Mouse (Mus musculus): ENCODE results near the gene Fam198b. TPM values are rescaled to one million over a fixed set of nuclear protein-coding genes. Genes with fewer than 3 reads are reported as not detected.

Gene Fam198b
- polyA plus RNA-seq, 1 experiment from 2014 or later: 21.3 TPM

- no peaks in the 10 kb centered on the region for H3K9me3 ChIP-seq (ENCODE audit: low read length)
- no peak overlapping the region for H3K9ac ChIP-seq (replicated peaks; ENCODE audit: low read depth)
- TF ChIP-seq EP300 (IDR thresholded peaks at IDR 0.05): no peak
- no peak for TF ChIP-seq CTCF (IDR thresholded peaks at IDR 0.05)
- 0 out of 2 replicates have a peak overlapping the region, but pooled peaks have one; percentile 25 for H3K4me2 ChIP-seq (replicated peaks; ENCODE audit: low read depth, low read length)
- DNase-seq (ENCODE audit: low spot score): no peak
- ATAC-seq: peak; percentile 32; the same call in 1 of the 2 replicates
- H3K4me1 ChIP-seq (ENCODE audit: insufficient read depth, low read depth, low read length): peaks cover 10% of the 10 kb centered on the region; the same call in 1 of the 2 replicates
- H3K27me3 ChIP-seq (replicated peaks; ENCODE audit: insufficient read depth, low read length): no peaks in the 10 kb centered on the region
- no peak overlapping the region for H3K4me3 ChIP-seq (ENCODE audit: low read depth, low read length)
- 0 out of 2 replicates have a peak overlapping the region, but pooled peaks have one; percentile 48 for H3K27ac ChIP-seq (ENCODE audit: low read length)
- no peaks in the 10 kb centered on the region for H3K36me3 ChIP-seq (ENCODE audit: insufficient read depth, low read length)
- WGBS: 38% methylated on average over 5 of the region's 5 CpGs
Measured at GRCm38 (mm10) chr3:79906250-79907045, 22.1 kb downstream of the Fam198b start.

GRCm38 (mm10) chr3:79907223-79907622 is 22.9 kb downstream of the Fam198b start:
- no peaks in the 10 kb centered on the region for H3K9me3 ChIP-seq (ENCODE audit: low read length)
- no peaks in the 10 kb centered on the region for H3K27me3 ChIP-seq (replicated peaks; ENCODE audit: insufficient read depth, low read length)
- H3K4me2 ChIP-seq (replicated peaks; ENCODE audit: low read depth, low read length): peak overlapping the region; percentile 25; the same call in 1 of the 2 replicates
- DNase-seq (ENCODE audit: low spot score) (peak; percentile 75), ATAC-seq (peak; percentile 78)
- H3K36me3 ChIP-seq (ENCODE audit: insufficient read depth, low read length): no peaks in the 10 kb centered on the region
- no peak overlapping the region for H3K9ac ChIP-seq (replicated peaks; ENCODE audit: low read depth)
- 27% methylated on average over 7 of the region's 7 CpGs for WGBS
- no peak overlapping the region for H3K4me3 ChIP-seq (ENCODE audit: low read depth, low read length)
- TF ChIP-seq CTCF (IDR thresholded peaks at IDR 0.05) (no peak), EP300 (IDR thresholded peaks at IDR 0.05) (peak; percentile 98)
- peaks cover 10% of the 10 kb centered on the region; the same call in 1 of the 2 replicates for H3K4me1 ChIP-seq (ENCODE audit: insufficient read depth, low read depth, low read length)
- peak overlapping the region; percentile 33 for H3K27ac ChIP-seq (ENCODE audit: low read length)

GRCm38 (mm10) chr3:79910375-79911141 is 26.2 kb downstream of the Fam198b start:
- Histone ChIP-seq H3K36me3 (ENCODE audit: insufficient read depth, low read length) (no peaks in the 10 kb centered on the region), H3K4me1 (ENCODE audit: insufficient read depth, low read depth, low read length) (peaks cover 4% of the 10 kb centered on the region; the same call in 1 of the 2 replicates), H3K9ac (replicated peaks; ENCODE audit: low read depth) (no peak overlapping the region), H3K27me3 (replicated peaks; ENCODE audit: insufficient read depth, low read length) (no peaks in the 10 kb centered on the region), H3K9me3 (ENCODE audit: low read length) (no peaks in the 10 kb centered on the region), H3K4me3 (ENCODE audit: low read depth, low read length) (no peak overlapping the region), H3K27ac (ENCODE audit: low read length) (peak overlapping the region; percentile 48), H3K4me2 (replicated peaks; ENCODE audit: low read depth, low read length) (no peak overlapping the region)
- DNase-seq (ENCODE audit: low spot score) (no peak), ATAC-seq (peak; percentile 70)
- 51% methylated on average over 10 of the region's 10 CpGs for WGBS
- peak; percentile 30; the same call in 1 of the 2 replicates for TF ChIP-seq CTCF (IDR thresholded peaks at IDR 0.05)
- TF ChIP-seq EP300 (IDR thresholded peaks at IDR 0.05): peak; percentile 58; the same call in 1 of the 2 replicates

GRCm38 (mm10) chr3:79911166-79911565 is 26.8 kb downstream of the Fam198b start:
- Histone ChIP-seq H3K27me3 (replicated peaks; ENCODE audit: insufficient read depth, low read length) (no peaks in the 10 kb centered on the region), H3K9ac (replicated peaks; ENCODE audit: low read depth) (no peak overlapping the region), H3K4me1 (ENCODE audit: insufficient read depth, low read depth, low read length) (peaks cover 4% of the 10 kb centered on the region; the same call in 1 of the 2 replicates), H3K4me2 (replicated peaks; ENCODE audit: low read depth, low read length) (no peak overlapping the region), H3K4me3 (ENCODE audit: low read depth, low read length) (no peak overlapping the region), H3K36me3 (ENCODE audit: insufficient read depth, low read length) (no peaks in the 10 kb centered on the region), H3K27ac (ENCODE audit: low read length) (peak overlapping the region; percentile 48), H3K9me3 (ENCODE audit: low read length) (no peaks in the 10 kb centered on the region)
- TF ChIP-seq CTCF (IDR thresholded peaks at IDR 0.05) (no peak), EP300 (IDR thresholded peaks at IDR 0.05) (no peak)
- ATAC-seq (no peak), DNase-seq (ENCODE audit: low spot score) (no peak)
- WGBS: 59% methylated on average over 3 of the region's 3 CpGs

- WGBS: 49% methylated on average over 5 of the region's 5 CpGs
- no peaks in the 10 kb centered on the region for H3K36me3 ChIP-seq (ENCODE audit: insufficient read depth, low read length)
Measured at GRCm38 (mm10) chr3:79914012-79914411, 29.7 kb downstream of the Fam198b start.

GRCm38 (mm10) chr3:79916185-79916584 is 31.9 kb downstream of the Fam198b start:
- Histone ChIP-seq H3K4me1 (ENCODE audit: insufficient read depth, low read depth, low read length) (no peaks in the 10 kb centered on the region), H3K4me2 (replicated peaks; ENCODE audit: low read depth, low read length) (no peak overlapping the region), H3K36me3 (ENCODE audit: insufficient read depth, low read length) (no peaks in the 10 kb centered on the region), H3K27ac (ENCODE audit: low read length) (no peak overlapping the region), H3K4me3 (ENCODE audit: low read depth, low read length) (no peak overlapping the region), H3K27me3 (replicated peaks; ENCODE audit: insufficient read depth, low read length) (no peaks in the 10 kb centered on the region), H3K9ac (replicated peaks; ENCODE audit: low read depth) (no peak overlapping the region), H3K9me3 (ENCODE audit: low read length) (no peaks in the 10 kb centered on the region)
- no peak for ATAC-seq
- DNase-seq (ENCODE audit: low spot score): no peak
- WGBS: 85% methylated on average over 5 of the region's 5 CpGs
- no peak for TF ChIP-seq CTCF (IDR thresholded peaks at IDR 0.05)
- TF ChIP-seq EP300 (IDR thresholded peaks at IDR 0.05): no peak

More at GRCm38 (mm10) chr3:79914012-79914411, 29.7 kb downstream of the Fam198b start:
- Histone ChIP-seq H3K9ac (replicated peaks; ENCODE audit: low read depth) (no peak overlapping the region), H3K4me1 (ENCODE audit: insufficient read depth, low read depth, low read length) (no peaks in the 10 kb centered on the region), H3K4me2 (replicated peaks; ENCODE audit: low read depth, low read length) (no peak overlapping the region), H3K27me3 (replicated peaks; ENCODE audit: insufficient read depth, low read length) (no peaks in the 10 kb centered on the region), H3K9me3 (ENCODE audit: low read length) (no peaks in the 10 kb centered on the region), H3K4me3 (ENCODE audit: low read depth, low read length) (no peak overlapping the region), H3K27ac (ENCODE audit: low read length) (no peak overlapping the region)
- DNase-seq (ENCODE audit: low spot score): no peak
- TF ChIP-seq EP300 (IDR thresholded peaks at IDR 0.05): peak; percentile 58
- TF ChIP-seq CTCF (IDR thresholded peaks at IDR 0.05): no peak
- ATAC-seq: no peak
